Mouse (Mus musculus): ENCODE measurements around the gene Arl6ip4. TPM values are rescaled to one million over a fixed set of nuclear protein-coding genes. Genes with fewer than 3 reads are reported as not detected.

Arl6ip4 gene
- polyA plus RNA-seq, 1 experiment from 2014 or later: 52.1 TPM

- H3K4me2 ChIP-seq: peak overlapping the region; percentile 97
- peak overlapping the region; percentile 89 for H3K9ac ChIP-seq
- 0 out of 2 replicates have a peak, but pooled peaks cover 1% of the 10 kb centered on the region for H3K36me3 ChIP-seq (replicated peaks)
- H3K9me3 ChIP-seq (replicated peaks): no peaks in the 10 kb centered on the region
- peak overlapping the region; percentile 79 for H3K4me3 ChIP-seq (replicated peaks)
- WGBS (ENCODE audit: insufficient replicate concordance): 8% methylated on average over 19 of the region's 19 CpGs
- no peaks in the 10 kb centered on the region for H3K27me3 ChIP-seq
- H3K27ac ChIP-seq (replicated peaks): peak overlapping the region; percentile 93
- ATAC-seq (ENCODE audit: insufficient read depth): peak; percentile 77
- peaks cover 63% of the 10 kb centered on the region for H3K4me1 ChIP-seq (replicated peaks)
Observed at GRCm38 (mm10) chr5:124095077-124095581, 20.8 kb upstream of the Arl6ip4 start.

GRCm38 (mm10) chr5:124095596-124096232, 20.2 kb upstream of the Arl6ip4 start, which contains the start of gene Abcb9:
Abcb9 (minus strand) TSS chr5:124095798.
- Histone ChIP-seq H3K9ac (peak within 1 kb of the TSS; percentile 89), H3K36me3 (replicated peaks) (no peaks in the 10 kb centered on the region), H3K4me1 (replicated peaks) (peaks cover 57% of the 10 kb centered on the region), H3K9me3 (replicated peaks) (no peaks in the 10 kb centered on the region), H3K4me2 (peak within 1 kb of the TSS; percentile 97), H3K4me3 (replicated peaks) (peak within 1 kb of the TSS; percentile 79), H3K27ac (replicated peaks) (peak within 1 kb of the TSS; percentile 93), H3K27me3 (no peaks in the 10 kb centered on the region)
- WGBS (ENCODE audit: insufficient replicate concordance): 1% methylated on average over 42 of the region's 42 CpGs
- ATAC-seq (ENCODE audit: insufficient read depth): peak; percentile 71

GRCm38 (mm10) chr5:124098923-124099322, 17.0 kb upstream of the Arl6ip4 start:
- Histone ChIP-seq H3K4me2 (no peak overlapping the region), H3K36me3 (replicated peaks) (no peaks in the 10 kb centered on the region), H3K4me1 (replicated peaks) (peaks cover 25% of the 10 kb centered on the region), H3K9ac (no peak overlapping the region), H3K27ac (replicated peaks) (no peak overlapping the region), H3K27me3 (no peaks in the 10 kb centered on the region), H3K9me3 (replicated peaks) (no peaks in the 10 kb centered on the region), H3K4me3 (replicated peaks) (no peak overlapping the region)
- WGBS (ENCODE audit: insufficient replicate concordance): 72% methylated on average over 2 of the region's 2 CpGs
- no peak for ATAC-seq (ENCODE audit: insufficient read depth)

GRCm38 (mm10) chr5:124100128-124101044, 15.5 kb upstream of the Arl6ip4 start:
- H3K4me2 ChIP-seq: no peak overlapping the region
- WGBS (ENCODE audit: insufficient replicate concordance): 83% methylated on average over 11 of the region's 11 CpGs
- no peaks in the 10 kb centered on the region for H3K36me3 ChIP-seq (replicated peaks)
- no peak overlapping the region for H3K4me3 ChIP-seq (replicated peaks)
- H3K4me1 ChIP-seq (replicated peaks): peaks cover 11% of the 10 kb centered on the region
- H3K9me3 ChIP-seq (replicated peaks): no peaks in the 10 kb centered on the region
- no peak overlapping the region for H3K27ac ChIP-seq (replicated peaks)
- no peak for ATAC-seq (ENCODE audit: insufficient read depth)
- no peak overlapping the region for H3K9ac ChIP-seq
- H3K27me3 ChIP-seq: no peaks in the 10 kb centered on the region

GRCm38 (mm10) chr5:124102326-124102725, 13.6 kb upstream of the Arl6ip4 start:
- Histone ChIP-seq H3K4me1 (replicated peaks) (no peaks in the 10 kb centered on the region), H3K4me3 (replicated peaks) (no peak overlapping the region), H3K27me3 (no peaks in the 10 kb centered on the region), H3K27ac (replicated peaks) (no peak overlapping the region), H3K4me2 (no peak overlapping the region), H3K9me3 (replicated peaks) (no peaks in the 10 kb centered on the region), H3K9ac (no peak overlapping the region), H3K36me3 (replicated peaks) (no peaks in the 10 kb centered on the region)
- 71% methylated on average over 6 of the region's 6 CpGs for WGBS (ENCODE audit: insufficient replicate concordance)
- no peak for ATAC-seq (ENCODE audit: insufficient read depth)

GRCm38 (mm10) chr5:124103020-124103419, 12.9 kb upstream of the Arl6ip4 start:
- no peak overlapping the region for H3K4me2 ChIP-seq
- H3K9ac ChIP-seq: no peak overlapping the region
- H3K4me1 ChIP-seq (replicated peaks): no peaks in the 10 kb centered on the region
- H3K27ac ChIP-seq (replicated peaks): no peak overlapping the region
- ATAC-seq (ENCODE audit: insufficient read depth): no peak
- no peaks in the 10 kb centered on the region for H3K27me3 ChIP-seq
- H3K36me3 ChIP-seq (replicated peaks): no peaks in the 10 kb centered on the region
- H3K9me3 ChIP-seq (replicated peaks): no peaks in the 10 kb centered on the region
- H3K4me3 ChIP-seq (replicated peaks): no peak overlapping the region
- WGBS (ENCODE audit: insufficient replicate concordance): 71% methylated on average over 3 of the region's 3 CpGs

GRCm38 (mm10) chr5:124103552-124103951, 12.3 kb upstream of the Arl6ip4 start:
- H3K36me3 ChIP-seq (replicated peaks): no peaks in the 10 kb centered on the region
- ATAC-seq (ENCODE audit: insufficient read depth): no peak
- H3K27me3 ChIP-seq: no peaks in the 10 kb centered on the region
- H3K4me3 ChIP-seq (replicated peaks): no peak overlapping the region
- H3K9ac ChIP-seq: no peak overlapping the region
- H3K27ac ChIP-seq (replicated peaks): no peak overlapping the region
- no peaks in the 10 kb centered on the region for H3K4me1 ChIP-seq (replicated peaks)
- no peak overlapping the region for H3K4me2 ChIP-seq
- 86% methylated on average over 9 of the region's 9 CpGs for WGBS (ENCODE audit: insufficient replicate concordance)
- no peaks in the 10 kb centered on the region for H3K9me3 ChIP-seq (replicated peaks)

- peak overlapping the region; percentile 95 for H3K4me2 ChIP-seq
- no peak for ATAC-seq (ENCODE audit: insufficient read depth)
- WGBS (ENCODE audit: insufficient replicate concordance): 22% methylated on average over 17 of the region's 17 CpGs
- H3K4me1 ChIP-seq (replicated peaks): peaks cover 45% of the 10 kb centered on the region
- peak overlapping the region; percentile 77 for H3K9ac ChIP-seq
- H3K9me3 ChIP-seq (replicated peaks): no peaks in the 10 kb centered on the region
- 0 out of 2 replicates have a peak, but pooled peaks cover 6% of the 10 kb centered on the region for H3K36me3 ChIP-seq (replicated peaks)
- peak overlapping the region; percentile 93 for H3K27ac ChIP-seq (replicated peaks)
- peak overlapping the region; percentile 83 for H3K4me3 ChIP-seq (replicated peaks)
- no peaks in the 10 kb centered on the region for H3K27me3 ChIP-seq
Observed at GRCm38 (mm10) chr5:124111077-124111741, 4.7 kb upstream of the Arl6ip4 start.

- peaks cover 52% of the 10 kb centered on the region for H3K4me1 ChIP-seq (replicated peaks)
Observed at GRCm38 (mm10) chr5:124111742-124112497, 4.0 kb upstream of the Arl6ip4 start, which contains the start of gene Ogfod2. Ogfod2 (plus strand) TSS chr5:124112297.

GRCm38 (mm10) chr5:124112531-124112930, 3.4 kb upstream of the Arl6ip4 start:
- under 1% methylated on average over 18 of the region's 18 CpGs for WGBS (ENCODE audit: insufficient replicate concordance)
- H3K9ac ChIP-seq: peak overlapping the region; percentile 77
- H3K36me3 ChIP-seq (replicated peaks): peaks cover 11% of the 10 kb centered on the region
- peak overlapping the region; percentile 93 for H3K27ac ChIP-seq (replicated peaks)
- H3K9me3 ChIP-seq (replicated peaks): no peaks in the 10 kb centered on the region
- peak overlapping the region; percentile 83 for H3K4me3 ChIP-seq (replicated peaks)
- no peaks in the 10 kb centered on the region for H3K27me3 ChIP-seq
- H3K4me1 ChIP-seq (replicated peaks): peaks cover 58% of the 10 kb centered on the region
- peak overlapping the region; percentile 95 for H3K4me2 ChIP-seq
- ATAC-seq (ENCODE audit: insufficient read depth): no peak; the same call in 1 of the 2 replicates

More at GRCm38 (mm10) chr5:124111742-124112497, 4.0 kb upstream of the Arl6ip4 start, which contains the start of gene Ogfod2:
- no peaks in the 10 kb centered on the region for H3K27me3 ChIP-seq
- WGBS (ENCODE audit: insufficient replicate concordance): under 1% methylated on average over 66 of the region's 66 CpGs
- peak within 1 kb of the TSS; percentile 83 for H3K4me3 ChIP-seq (replicated peaks)
- no peaks in the 10 kb centered on the region for H3K9me3 ChIP-seq (replicated peaks)
- 0 out of 2 replicates have a peak, but pooled peaks cover 6% of the 10 kb centered on the region for H3K36me3 ChIP-seq (replicated peaks)
- peak; percentile 96 for ATAC-seq (ENCODE audit: insufficient read depth)
- H3K9ac ChIP-seq: peak within 1 kb of the TSS; percentile 77
- H3K4me2 ChIP-seq: peak within 1 kb of the TSS; percentile 95
- H3K27ac ChIP-seq (replicated peaks): peak within 1 kb of the TSS; percentile 93
